ENCODE assay signal across 10 mouse cellular contexts in the genomic region with DNA sequence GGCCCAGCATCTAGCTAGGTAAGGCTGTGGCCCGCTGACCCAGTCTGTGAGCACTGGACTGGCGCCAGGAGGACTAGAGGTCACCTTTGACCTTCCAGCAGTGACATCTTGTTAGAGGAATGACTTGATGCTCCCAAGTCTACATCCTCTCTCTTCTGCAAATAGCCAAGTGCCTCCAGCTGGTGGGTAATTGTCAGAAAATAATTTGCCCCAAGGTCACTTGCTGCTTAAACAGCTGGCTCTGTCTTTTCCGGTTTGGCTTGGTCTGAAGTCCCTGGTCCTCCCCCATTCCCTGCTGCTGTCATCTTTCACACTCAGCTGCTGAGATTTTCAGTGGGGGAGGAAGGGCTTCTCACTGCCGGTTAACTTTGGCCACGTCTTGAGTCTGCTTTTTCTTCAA. TPM values are rescaled to one million over a fixed set of nuclear protein-coding genes. Genes with fewer than 3 reads are reported as not detected.
DNase-seq lines count a peak whose midpoint lies in the region; ATAC-seq and TF ChIP-seq lines count a peak whose summit lies in the region.
"Had no signal": no experiment of that assay in that cellular context is flagged by ENCODE, and none has a peak within 500 bp of the region (broad histone marks: within the 10 kb centered on the region; RNA-seq: fewer than 3 reads in every experiment).

No protein-coding gene starts in this region.

- no peaks in the 10 kb centered on the region for H3K9me3 ChIP-seq in liver, embryonic 12.5 days (replicated peaks)
- H3K9me3 ChIP-seq in stomach, embryonic 14.5 days (ENCODE audit: control insufficient read depth, low read depth, low read length) = no peaks in the 10 kb centered on the region

- H3K79me2 ChIP-seq in liver, adult 2 months (ENCODE audit: control insufficient read depth, insufficient read depth, low read length) = no peaks in the 10 kb centered on the region

- no peak overlapping the region for H3K4me3 ChIP-seq in liver, adult 2 months (ENCODE audit: insufficient read depth, low read depth, low read length)
- H3K4me3 ChIP-seq in liver, embryonic 12.5 days = no peak overlapping the region
- H3K4me3 ChIP-seq in stomach, embryonic 14.5 days (ENCODE audit: low read depth, low read length) = no peak overlapping the region
- H3K4me3 ChIP-seq: erythroblast, embryonic 14.5 days had no signal

- peak; percentile 46 for DNase-seq in liver, adult 2 months (ENCODE audit: extremely low read depth, low read depth, low spot score)
- DNase-seq in heart, adult 8-10 months (ENCODE audit: low spot score) = peak; percentile 22
- peak; percentile 47 to 56 for DNase-seq in kidney, postnatal 25 days
- no peak for DNase-seq in urinary bladder, postnatal 4 days (ENCODE audit: low spot score in 2 of 2)
- no peak for DNase-seq in frontal cortex, postnatal 14 days (ENCODE audit: low spot score in 2 of 2)
- no peak for DNase-seq in adrenal gland, adult 18-20 months (ENCODE audit: low spot score in 2 of 2)

- H3K36me3 ChIP-seq in liver, adult 2 months (ENCODE audit: control insufficient read depth, insufficient read depth, low read length) = no peaks in the 10 kb centered on the region
- H3K36me3 ChIP-seq in liver, embryonic 12.5 days = no peaks in the 10 kb centered on the region
- H3K36me3 ChIP-seq in stomach, embryonic 14.5 days (ENCODE audit: control insufficient read depth, insufficient read depth, low read length) = no peaks in the 10 kb centered on the region

- H3K27ac ChIP-seq in liver, adult 2 months (replicated peaks; ENCODE audit: insufficient read depth, low read depth, low read length) = 0 out of 2 replicates have a peak overlapping the region, but pooled peaks have one; percentile 27
- H3K27ac ChIP-seq in liver, embryonic 12.5 days = no peak overlapping the region
- H3K27ac ChIP-seq in stomach, embryonic 14.5 days (ENCODE audit: low read length) = no peak overlapping the region

- no peak overlapping the region for H3K4me2 ChIP-seq in liver, embryonic 12.5 days
- H3K4me2 ChIP-seq in stomach, embryonic 14.5 days (replicated peaks; ENCODE audit: low read depth, low read length) = no peak overlapping the region

- no peak overlapping the region for H3K9ac ChIP-seq in liver, adult 2 months (ENCODE audit: low read depth, low read length)
- no peak overlapping the region for H3K9ac ChIP-seq in liver, embryonic 12.5 days
- H3K9ac ChIP-seq in stomach, embryonic 14.5 days (replicated peaks; ENCODE audit: low read depth, low read length) = no peak overlapping the region

- H3K4me1 ChIP-seq in liver, adult 2 months (ENCODE audit: control insufficient read depth, insufficient read depth, low read length) = no peaks in the 10 kb centered on the region
- H3K4me1 ChIP-seq in liver, embryonic 12.5 days = 0 out of 2 replicates have a peak, but pooled peaks cover 2% of the 10 kb centered on the region
- H3K4me1 ChIP-seq in stomach, embryonic 14.5 days (ENCODE audit: control insufficient read depth, insufficient read depth, low read length) = peaks cover 6% of the 10 kb centered on the region

- 49% methylated on average over 5 of the region's 5 CpGs for WGBS in liver, adult 2 months
- WGBS in liver, embryonic 12.5 days (ENCODE audit: insufficient replicate concordance) = 55% methylated on average over 5 of the region's 5 CpGs
- 26% methylated on average over 5 of the region's 5 CpGs for WGBS in stomach, embryonic 14.5 days

- ATAC-seq in liver, embryonic 12.5 days = no peak
- peak; percentile 53; the same call in 1 of the 2 replicates for ATAC-seq in stomach, embryonic 14.5 days (ENCODE audit: insufficient number of reproducible peaks, insufficient read depth, low FRiP score, low read depth)

- H3K27me3 ChIP-seq in liver, adult 2 months (ENCODE audit: control insufficient read depth, insufficient read depth, low read length) = no peaks in the 10 kb centered on the region
- no peaks in the 10 kb centered on the region for H3K27me3 ChIP-seq in liver, embryonic 12.5 days (replicated peaks)
- H3K27me3 ChIP-seq in stomach, embryonic 14.5 days (ENCODE audit: control insufficient read depth, insufficient read depth, low read length) = no peaks in the 10 kb centered on the region

- TF ChIP-seq POLR2A in liver, adult 2 months (IDR thresholded peaks at IDR 0.05; ENCODE audit: extremely low read depth, insufficient read depth, low read length) = no peak

- no peak for TF ChIP-seq CTCF in liver, adult 2 months (IDR thresholded peaks at IDR 0.05; ENCODE audit: low read depth, low read length)

RNA-seq across cellular contexts. Expression of gene Tspan11, which starts 45.3 kb away (rescaled TPM):
- total RNA-seq in liver, adult 2 months (2014; rRNA removed) = under 0.01 TPM in 1 of 2 replicates, not detected in the other
- not detected in 2 replicates for polyA plus RNA-seq in liver, adult 2 months (2012; rRNA removed)
- 0.43 and 1.5 TPM in 2 replicates for polyA plus RNA-seq in liver, embryonic 12.5 days (2016; fragmentation: Nextera tagmentation; extraction: Ambion mirVana)
- total RNA-seq in heart, adult 8-10 months (2022) = 1 to 10 TPM in 1 of 4 experiments, under 1 TPM in 3; 0.79 to 1.7 (median 0.82) TPM
- polyA plus RNA-seq in stomach, embryonic 14.5 days (2014; fragmentation: Nextera tagmentation; extraction: Ambion mirVana) = 3.1 and 3.3 TPM in 2 replicates
- 10 to 100 TPM in 1 of 2 experiments, 1 to 10 TPM in 1; 5.1 to 23.4 TPM for total RNA-seq in adrenal gland, adult 18-20 months (2021)
- total RNA-seq: CH12.LX had no signal
- polyA plus RNA-seq: erythroblast, embryonic 14.5 days had no signal

Comparison
In these comparisons a context has a peak if more than half of its experiments do, and no peak if none do; other contexts are left out.
1. DNase-seq: peak in liver, adult 2 months (single experiment), heart, adult 8-10 months (single experiment) and kidney, postnatal 25 days (2 of 2); none in urinary bladder, postnatal 4 days (0 of 2), frontal cortex, postnatal 14 days (0 of 2) and adrenal gland, adult 18-20 months (0 of 2).